Mouse (Mus musculus) c-Kit-positive CD71-negative TER-119-negative erythroid progenitor cells, embryonic 14.5 days (primary cell): ENCODE data around the gene 1810013L24Rik.
"Not testable (repeated sequence)": the region's sequence is repeated elsewhere in the genome, so short reads cannot be mapped to it uniquely, and the experiment has no call there.

Experiments used
- DNase-seq: peaks from one replicate; pipeline ENCODE4 v3.0.0-alpha.2; 2013; ENCODE audit warnings: low read depth

1810013L24Rik gene

GRCm38 (mm10) chr16:8836876-8837275 is 7.0 kb downstream of the 1810013L24Rik start:
- no peak for DNase-seq

DNA sequence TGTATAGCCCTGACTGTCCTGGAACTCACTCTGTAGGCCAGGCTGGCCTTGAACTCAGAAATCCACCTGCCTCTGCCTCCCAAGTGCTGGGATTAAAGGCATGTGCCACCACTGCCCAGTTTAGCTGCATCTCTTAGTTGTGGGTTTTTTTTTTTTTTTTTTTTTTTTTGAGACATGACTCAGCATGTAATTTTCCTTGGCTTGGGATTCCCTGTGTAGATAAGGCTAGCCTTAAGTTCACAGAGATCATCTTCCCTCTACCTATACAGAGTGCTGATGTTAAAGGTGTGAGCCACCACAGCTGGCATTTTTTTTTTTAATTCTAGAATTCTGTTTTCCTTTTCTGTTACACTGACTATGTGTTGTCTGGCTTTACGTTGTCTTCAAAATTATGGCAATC is 7.7 kb downstream of the 1810013L24Rik start:
- no peak for DNase-seq

DNA sequence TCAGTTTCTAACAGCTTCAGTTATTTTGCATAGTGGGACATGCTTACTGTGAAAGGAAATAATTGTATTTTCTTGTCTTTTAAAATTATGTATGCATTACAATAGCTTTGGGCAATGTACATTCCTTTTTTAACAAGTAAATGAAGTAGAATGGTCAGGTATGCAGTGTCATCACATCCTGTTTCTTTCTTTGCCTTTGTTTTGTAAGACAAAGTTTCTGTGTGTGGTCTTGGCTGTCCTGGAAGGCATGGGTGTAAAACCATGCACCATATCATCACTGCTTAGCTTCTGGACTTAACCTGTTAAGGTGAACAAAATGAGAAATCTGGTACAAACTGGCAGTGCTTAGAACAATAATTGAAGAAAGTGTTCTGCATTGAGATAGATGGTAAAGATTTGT is 9.0 kb downstream of the 1810013L24Rik start:
- no peak for DNase-seq

DNA sequence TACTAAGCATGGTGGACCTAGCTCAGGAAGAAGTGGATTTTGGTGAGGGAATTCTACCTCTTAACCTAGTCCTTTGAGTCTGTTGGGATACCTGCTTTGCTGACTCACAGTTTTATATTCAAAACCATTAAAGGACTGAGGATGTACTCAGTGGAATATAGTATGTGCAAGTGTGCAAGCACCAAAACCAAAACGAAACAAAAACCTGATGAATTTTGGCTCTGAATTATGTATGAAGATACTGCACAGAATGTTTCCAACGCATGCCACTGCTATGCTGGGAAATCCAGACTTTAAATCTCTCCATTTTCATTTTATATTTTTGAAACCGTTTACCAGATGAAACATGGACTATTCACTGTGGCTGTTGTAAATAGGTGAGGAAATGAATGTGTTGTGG is 10.7 kb downstream of the 1810013L24Rik start:
- no peak for DNase-seq

DNA sequence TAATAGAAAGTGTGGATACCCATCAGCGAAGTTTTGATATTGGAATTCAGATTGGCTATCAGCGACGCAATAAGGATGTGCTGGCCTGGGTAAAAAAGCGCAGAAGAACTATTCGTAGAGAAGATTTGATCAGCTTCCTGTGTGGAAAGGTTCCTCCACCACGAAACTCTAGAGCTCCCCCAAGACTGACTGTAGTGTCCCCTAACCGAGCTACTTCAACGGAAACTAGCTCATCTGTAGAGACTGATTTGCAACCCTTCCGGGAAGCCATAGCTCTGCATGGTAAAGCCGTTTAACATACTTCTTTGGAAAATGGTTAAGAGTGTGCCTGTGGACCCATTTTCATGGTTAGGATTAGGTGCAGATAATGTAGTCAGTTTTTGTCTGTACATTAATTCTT is 13.1 kb downstream of the 1810013L24Rik start:
- DNase-seq, result no peak

GRCm38 (mm10) chr16:8843580-8844175 is 13.8 kb downstream of the 1810013L24Rik start:
- DNase-seq, result no peak

GRCm38 (mm10) chr16:8845986-8846385 is 16.1 kb downstream of the 1810013L24Rik start:
- DNase-seq, result no peak

GRCm38 (mm10) chr16:8848309-8849068 is 18.6 kb downstream of the 1810013L24Rik start:
- no peak for DNase-seq

- no peak for DNase-seq
Observed at GRCm38 (mm10) chr16:8849929-8850328, 20.0 kb downstream of the 1810013L24Rik start.

DNA sequence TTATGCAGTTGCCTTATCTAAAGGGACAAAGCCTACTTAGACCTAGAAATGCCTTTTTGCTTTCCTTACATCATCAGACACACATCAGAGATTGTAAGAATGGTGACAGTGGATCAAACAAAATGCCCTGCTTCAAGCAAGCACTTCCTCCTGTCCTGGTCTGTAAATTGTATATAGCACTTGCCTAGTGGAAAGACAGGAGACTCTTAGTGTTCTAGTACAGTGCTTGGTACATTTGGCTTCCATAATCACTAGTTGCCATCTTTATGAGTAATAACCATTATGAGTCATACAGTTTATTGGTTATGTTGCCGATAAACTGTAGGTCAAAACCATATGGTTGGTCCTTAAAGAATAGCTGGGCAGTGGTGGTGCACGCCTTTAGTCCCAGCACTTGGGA is 25.2 kb downstream of the 1810013L24Rik start:
- DNase-seq, result no peak

DNA sequence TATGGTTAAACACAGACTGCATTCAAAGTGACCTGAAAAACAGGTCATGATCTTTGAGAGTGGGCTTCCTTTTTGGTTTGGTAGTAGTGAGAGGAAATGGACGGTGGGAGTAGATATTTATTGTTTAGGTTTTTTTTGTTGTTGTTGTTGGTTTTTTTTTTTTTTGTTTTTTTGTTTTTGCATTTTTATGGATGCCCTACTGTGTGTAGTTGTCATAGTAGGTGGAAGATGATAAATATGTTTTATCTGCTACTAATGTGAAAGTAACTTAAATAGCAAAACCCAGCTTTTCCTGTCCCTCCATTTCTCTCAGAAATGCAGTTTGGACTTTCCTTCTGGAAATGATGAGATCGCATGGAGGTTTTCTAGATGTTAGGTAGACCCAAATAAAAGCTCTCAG is 26.9 kb downstream of the 1810013L24Rik start:
- DNase-seq, result no peak

DNA sequence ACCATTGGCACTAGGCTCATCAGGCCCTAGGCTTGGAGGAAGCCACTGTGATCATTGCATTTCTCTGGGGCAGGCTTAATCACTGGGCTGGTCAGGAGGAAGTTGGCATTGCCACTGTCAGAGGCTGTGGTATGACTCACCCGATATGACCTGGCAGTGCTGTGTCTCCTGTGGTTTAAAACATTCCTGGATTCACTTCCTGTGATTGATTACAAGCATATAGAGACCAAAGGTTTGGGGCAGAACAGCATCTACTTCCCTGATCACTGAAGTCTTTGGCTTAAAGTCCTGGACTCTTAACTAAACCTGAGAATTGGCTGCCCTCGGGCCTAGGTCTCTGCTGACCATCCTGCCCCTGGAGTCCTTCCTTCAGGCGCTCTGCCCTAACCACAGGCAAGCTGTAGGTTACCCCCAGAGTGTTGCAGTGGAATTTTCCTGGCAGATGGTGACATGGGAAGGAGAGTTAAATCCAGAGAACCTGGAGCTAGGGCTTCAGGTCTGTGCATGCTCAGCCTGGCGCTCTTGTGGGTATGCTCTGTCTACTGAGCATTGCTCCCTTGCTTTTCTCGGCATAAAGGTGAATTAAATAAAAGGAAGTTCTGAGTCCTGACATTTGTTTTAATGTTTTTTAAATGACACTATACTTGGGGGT is 32.6 kb downstream of the 1810013L24Rik start:
- DNase-seq, result no peak

DNA sequence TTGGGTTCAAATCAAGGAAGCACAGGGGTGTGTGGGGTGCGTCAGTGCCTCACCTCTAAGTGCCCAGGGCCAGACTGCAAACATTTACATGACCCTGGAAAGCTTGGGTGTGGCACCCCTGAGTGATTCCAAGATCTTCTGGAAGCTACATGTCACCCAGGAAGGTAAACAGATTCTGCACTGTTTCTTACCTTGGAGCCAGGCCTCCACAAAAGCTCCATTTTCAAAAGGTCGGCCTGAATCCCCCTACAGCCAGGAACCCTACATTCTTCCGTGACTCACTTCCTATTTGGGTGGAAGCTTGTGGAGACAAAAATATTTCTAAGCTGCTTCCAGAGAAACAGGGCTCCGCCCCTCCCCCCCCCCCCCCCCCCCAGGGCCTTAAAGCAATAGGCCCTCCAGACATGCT is 34.3 kb downstream of the 1810013L24Rik start:
- no peak for DNase-seq

DNA sequence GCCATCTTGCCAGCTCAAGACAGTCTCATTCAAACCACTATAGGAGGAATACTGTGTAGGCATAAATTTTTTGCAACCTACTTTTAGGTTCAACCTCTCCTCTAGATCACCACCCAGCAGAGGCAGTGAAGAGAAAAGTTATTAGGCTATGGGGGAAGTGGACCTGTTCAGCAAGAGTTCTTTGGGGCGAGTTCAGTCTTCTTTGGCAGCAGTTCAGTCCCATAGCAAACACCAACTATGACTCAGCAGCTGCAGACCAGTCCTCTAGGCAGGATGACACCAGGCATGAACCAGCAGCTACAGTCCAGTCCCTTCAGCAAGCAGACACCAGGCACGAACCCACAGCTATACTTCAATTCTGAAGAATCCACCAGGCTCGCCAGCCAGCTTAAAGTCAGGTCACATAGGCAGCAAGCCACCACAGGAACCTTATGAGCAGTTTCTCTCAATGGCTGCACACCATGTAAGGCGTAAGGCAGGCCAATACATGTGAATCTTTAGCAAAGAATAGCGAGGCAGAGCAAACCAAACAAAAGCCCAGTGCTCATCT is 37.6 kb downstream of the 1810013L24Rik start:
- no peak for DNase-seq

DNA sequence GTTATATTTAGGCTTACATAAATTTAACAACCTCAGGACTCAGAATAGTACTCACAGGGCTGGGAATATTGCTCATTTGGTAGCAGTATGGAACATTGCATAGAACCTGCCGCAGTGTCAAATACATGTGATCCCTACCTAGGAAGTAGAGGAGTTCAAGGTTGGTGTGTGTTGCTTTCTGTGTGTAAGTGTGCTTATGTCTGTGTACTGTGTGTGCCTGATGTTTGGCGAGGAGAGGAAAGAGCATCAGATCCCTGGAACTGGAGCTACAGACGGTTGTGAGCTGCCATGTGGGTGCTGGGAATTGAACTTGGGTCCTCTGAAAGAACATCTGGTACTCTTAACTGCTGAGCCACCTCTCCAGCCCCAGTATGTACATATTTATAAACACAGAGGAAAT is 38.6 kb downstream of the 1810013L24Rik start:
- DNase-seq, result no peak

GRCm38 (mm10) chr16:8869715-8870114 is 39.8 kb downstream of the 1810013L24Rik start:
- DNase-seq, result peak; percentile 55

- DNase-seq, result no peak
Observed at GRCm38 (mm10) chr16:8871376-8871775, 41.5 kb downstream of the 1810013L24Rik start.

GRCm38 (mm10) chr16:8872019-8872418 is 42.1 kb downstream of the 1810013L24Rik start:
- no peak for DNase-seq

GRCm38 (mm10) chr16:8872486-8872885 is 42.6 kb downstream of the 1810013L24Rik start:
- no peak for DNase-seq

- no peak for DNase-seq
Observed at GRCm38 (mm10) chr16:8880076-8880475, 50.2 kb downstream of the 1810013L24Rik start.

DNA sequence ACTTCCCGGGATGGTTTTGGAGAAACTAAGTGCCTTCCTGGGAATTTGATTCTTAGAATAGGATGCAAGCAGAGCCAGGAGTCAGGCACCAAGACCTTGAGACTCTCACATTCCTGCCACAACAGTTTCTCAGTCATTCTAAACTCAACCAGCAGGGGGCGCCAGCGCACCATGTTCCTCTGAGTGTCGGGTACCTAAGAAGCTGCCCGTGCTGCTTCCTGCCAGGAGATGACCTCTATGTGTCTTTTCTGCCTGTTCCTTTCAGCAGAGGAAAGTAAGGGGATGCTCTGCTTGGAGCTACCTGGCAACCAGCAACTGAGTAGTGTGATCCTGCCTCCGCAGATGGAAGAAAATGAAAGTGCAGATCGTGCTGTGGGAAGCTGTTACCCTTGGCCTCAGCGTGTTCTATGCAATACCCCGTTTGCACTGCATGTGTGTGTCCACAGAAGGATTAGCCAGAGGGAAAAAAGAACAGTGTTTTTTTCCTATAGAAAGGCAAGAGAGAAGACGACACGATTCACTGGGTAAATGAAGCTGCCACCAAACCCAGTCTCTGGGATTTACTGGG is 53.9 kb downstream of the 1810013L24Rik start:
- peak; percentile 66 for DNase-seq

- DNase-seq, result not testable (repeated sequence)
Observed at GRCm38 (mm10) chr16:8894214-8894613, 64.3 kb downstream of the 1810013L24Rik start.

DNA sequence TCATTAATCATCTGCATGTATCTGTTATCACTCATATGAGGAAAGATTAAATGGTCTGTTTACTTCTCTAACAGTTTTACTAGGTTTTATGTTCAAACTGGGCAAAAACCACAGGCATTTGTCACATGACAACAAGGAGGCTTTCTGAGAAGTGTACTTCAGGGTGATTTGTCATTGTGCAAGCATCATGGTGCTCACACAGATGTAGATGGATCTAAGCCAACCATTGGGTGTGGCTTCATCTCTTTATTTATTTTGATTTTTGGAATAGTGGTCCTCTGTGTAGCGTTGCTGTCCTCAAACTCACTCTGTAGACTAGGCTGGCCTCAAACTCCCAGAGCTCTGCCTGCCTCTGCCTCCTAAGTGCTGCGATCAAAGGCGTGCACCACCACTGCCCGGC is 65.4 kb downstream of the 1810013L24Rik start:
- no peak for DNase-seq
